Mouse (Mus musculus) left cerebral cortex, adult 9 months (tissue): Measurements from ENCODE around the gene Mthfsd.
"Not testable (repeated sequence)": the region's sequence is repeated elsewhere in the genome, so short reads cannot be mapped to it uniquely, and the experiment has no call there.

Source experiments
- DNase-seq, 2 experiments: peaks; one replicate each; pipeline ENCODE4 v3.0.0; 2022; ENCODE audit warnings: low spot score in 2 of 2

The Mthfsd gene

GRCm38 (mm10) chr8:121107668-121108656 lies at the start of gene Mthfsd:
Gene Mthfsd, minus strand, starts transcription at chr8:121108392.
- DNase-seq = peak; percentile 95 to 98

GRCm38 (mm10) chr8:121156990-121157491 lies 48.8 kb upstream of the Mthfsd start:
- DNase-seq = no peak

- no peak for DNase-seq
Measured at GRCm38 (mm10) chr8:121152394-121152793, 44.2 kb upstream of the Mthfsd start.

DNA sequence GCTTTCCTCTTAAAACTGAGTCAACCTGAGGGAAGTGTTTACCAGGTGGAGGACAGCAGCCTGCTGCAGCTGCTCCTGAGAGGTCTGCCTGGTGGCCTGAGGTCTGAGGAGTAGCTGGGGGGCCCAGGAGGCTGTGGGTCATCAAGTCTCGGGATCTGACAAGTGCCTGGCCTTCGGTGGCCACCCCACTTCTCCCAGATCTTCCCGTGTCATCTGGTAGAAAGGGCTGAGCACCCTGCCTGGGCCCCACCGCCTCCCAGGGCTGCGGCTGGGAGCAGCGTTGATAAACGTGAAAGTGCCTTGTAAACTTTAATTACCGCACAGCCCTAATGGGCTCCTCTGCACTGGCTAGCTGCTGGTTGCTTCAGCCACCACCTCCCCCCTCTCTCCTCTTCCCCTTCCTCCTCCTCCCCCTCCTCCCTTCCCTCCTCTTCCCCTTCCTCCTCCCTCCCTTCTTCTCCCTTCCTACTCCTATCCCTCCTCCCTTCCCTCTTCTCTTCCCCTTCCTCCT lies 40.4 kb upstream of the Mthfsd start:
- no peak for DNase-seq

- not testable (repeated sequence) for DNase-seq
Measured at GRCm38 (mm10) chr8:121145457-121146134, 37.4 kb upstream of the Mthfsd start.

- no peak for DNase-seq
Measured at GRCm38 (mm10) chr8:121136856-121137255, 28.7 kb upstream of the Mthfsd start.

DNA sequence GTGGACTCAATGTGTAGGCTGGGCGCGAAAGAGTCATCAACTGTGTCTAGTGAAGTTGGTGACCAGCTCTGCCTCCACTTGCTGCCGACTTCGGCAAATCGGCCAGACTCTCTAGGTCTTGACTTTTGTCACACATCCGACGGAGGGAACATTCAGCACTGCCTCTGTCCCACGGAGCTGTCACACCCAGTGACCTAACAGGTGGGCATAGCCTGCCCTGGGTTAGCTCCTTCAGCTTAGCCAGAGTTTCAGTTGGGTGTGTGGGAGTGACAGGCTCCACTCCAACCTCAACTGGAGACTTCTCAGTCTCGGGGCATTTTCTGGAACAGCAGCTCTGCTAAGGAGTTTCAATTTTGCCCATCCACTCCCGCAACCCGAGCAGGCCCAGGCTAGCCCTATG lies 26.3 kb upstream of the Mthfsd start:
- no peak for DNase-seq

GRCm38 (mm10) chr8:121134102-121134501 lies 25.9 kb upstream of the Mthfsd start:
- no peak for DNase-seq

- DNase-seq = no peak
Measured at GRCm38 (mm10) chr8:121132961-121133513, 24.8 kb upstream of the Mthfsd start.

GRCm38 (mm10) chr8:121130522-121130921 lies 22.3 kb upstream of the Mthfsd start:
- DNase-seq = no peak

DNA sequence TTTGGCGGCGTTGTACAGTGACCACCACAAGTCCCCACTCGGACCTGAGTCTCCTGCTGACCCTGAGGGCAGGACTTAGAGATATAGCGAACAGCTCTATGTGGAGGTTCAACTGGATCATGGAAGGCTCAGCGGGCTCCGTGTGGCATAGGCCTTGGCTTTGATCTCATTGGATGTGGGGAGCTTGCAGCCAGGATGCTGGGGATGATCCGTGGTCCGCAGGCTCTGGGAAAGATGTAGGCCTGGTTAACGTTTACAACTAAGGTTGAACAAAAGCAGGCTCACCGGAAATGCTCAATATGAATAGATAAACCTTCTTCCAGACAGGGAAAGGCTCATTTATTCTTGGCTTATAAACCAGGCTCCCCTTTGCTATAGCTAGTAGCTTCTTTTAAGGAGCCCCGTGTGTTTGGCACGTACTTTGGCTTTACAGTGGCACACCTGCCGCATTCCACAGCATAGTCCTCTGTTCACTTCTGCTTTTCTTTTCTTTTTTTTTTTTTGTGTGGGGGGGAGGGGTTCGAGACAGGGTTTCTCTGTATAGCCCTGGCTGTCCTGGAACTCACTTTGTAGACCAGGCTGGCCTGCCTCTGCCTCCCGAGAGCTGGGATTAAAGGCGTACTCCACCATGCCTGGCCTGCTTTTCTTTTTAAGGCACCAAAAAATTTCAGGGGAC lies 21.2 kb upstream of the Mthfsd start:
- no peak for DNase-seq

- no peak for DNase-seq
Measured at GRCm38 (mm10) chr8:121128531-121129264, 20.5 kb upstream of the Mthfsd start.

- no peak for DNase-seq
Measured at GRCm38 (mm10) chr8:121127756-121128375, 19.7 kb upstream of the Mthfsd start, which contains the start of gene Foxl1. Gene Foxl1, plus strand, starts transcription at chr8:121127940.

GRCm38 (mm10) chr8:121127291-121127701 lies 19.1 kb upstream of the Mthfsd start:
- no peak for DNase-seq

- no peak for DNase-seq
Measured at GRCm38 (mm10) chr8:121126694-121127093, 18.5 kb upstream of the Mthfsd start.

- no peak for DNase-seq
Measured at GRCm38 (mm10) chr8:121126191-121126590, 18.0 kb upstream of the Mthfsd start.

DNA sequence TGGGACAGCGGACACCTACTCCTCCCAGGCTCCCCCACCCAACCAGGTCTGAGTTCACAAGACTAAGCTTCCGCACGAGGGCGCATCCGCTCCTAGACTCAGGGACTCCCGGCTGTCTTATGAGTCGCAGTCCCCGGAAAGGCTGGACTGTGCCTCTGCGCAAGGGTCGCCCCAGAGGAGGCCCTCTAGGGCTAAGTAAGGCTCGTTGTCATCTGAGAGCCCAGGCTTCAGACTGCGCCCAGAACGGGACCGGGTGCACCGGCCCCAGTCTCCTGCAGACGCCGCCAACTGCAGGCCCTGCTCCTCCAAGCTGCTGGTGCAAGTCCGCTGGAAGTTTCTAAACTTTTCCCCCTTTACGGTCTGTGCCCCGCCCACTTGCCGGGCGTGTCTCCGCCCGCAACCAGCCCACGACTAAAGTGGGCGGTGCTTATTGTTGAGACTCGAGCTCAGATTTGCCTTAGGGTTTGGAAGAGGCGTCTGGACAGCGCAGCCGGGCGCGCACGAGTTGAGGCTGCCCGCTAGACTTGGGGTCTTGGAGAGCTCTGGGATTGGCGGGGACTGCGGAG lies 17.2 kb upstream of the Mthfsd start:
- DNase-seq = peak in 1 of 2 experiments; percentile 31

DNA sequence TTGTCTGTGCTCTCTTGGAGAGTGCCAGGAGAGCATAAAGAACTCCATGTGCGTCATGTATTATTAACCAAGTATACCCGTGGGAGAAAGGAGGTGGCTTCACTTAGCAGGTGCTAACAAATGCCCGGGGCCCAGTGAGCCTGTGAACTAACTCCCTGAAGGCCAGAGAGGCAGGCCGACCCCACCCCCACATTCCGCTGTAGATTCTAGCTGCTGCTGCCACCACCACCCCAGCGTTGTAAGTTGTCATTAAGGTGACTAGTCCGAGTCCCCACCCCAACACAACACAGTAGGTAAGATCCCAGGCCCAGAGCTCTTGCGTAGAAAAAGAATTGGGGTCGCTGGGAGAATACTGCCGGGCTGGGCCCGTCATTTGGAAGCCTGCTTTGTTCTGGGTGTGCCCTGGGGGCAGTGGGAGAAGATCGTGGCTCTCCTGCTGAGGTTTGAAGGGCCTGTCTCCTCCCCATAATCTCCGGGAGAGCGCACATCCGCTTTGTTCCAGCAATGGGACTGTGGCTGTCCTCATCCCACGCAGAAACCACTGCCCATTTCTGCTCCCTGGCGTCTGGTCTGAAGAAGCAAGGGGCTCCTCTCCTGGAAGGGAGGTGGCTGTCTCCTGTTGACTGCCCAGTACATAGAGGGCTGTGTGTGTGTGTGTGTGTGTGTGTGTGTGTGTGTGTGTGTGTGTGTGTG lies 16.5 kb upstream of the Mthfsd start:
- DNase-seq = no peak

- DNase-seq = no peak
Measured at GRCm38 (mm10) chr8:121123113-121123512, 14.9 kb upstream of the Mthfsd start.
